In the genomic region with DNA sequence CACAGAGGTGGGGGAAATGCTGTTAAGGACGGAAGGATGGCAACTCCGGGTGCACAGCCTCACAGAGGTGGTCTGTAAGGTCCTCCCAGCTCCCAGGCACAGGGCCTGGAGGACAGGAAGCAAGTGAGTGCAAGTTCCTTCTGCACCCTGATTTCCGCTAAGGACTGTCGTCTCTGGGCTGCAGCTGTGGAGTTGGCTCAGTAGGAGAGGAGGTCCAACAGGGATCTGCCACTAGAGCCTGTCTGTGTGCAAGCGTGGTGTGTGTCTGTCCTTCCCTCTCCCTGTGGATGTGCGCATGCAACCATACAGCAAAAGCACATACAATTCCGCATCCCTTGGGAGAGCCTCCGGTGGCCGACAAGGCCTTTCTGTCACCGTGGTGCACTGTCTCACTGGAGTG, we compare ENCODE assay signal across 25 mouse cellular contexts. TPM values are rescaled to one million over a fixed set of nuclear protein-coding genes. Genes with fewer than 3 reads are reported as not detected.
DNase-seq lines count a peak whose midpoint lies in the region; ATAC-seq and TF ChIP-seq lines count a peak whose summit lies in the region.
"Had no signal": no experiment of that assay in that cellular context is flagged by ENCODE, and none has a peak within 500 bp of the region (broad histone marks: within the 10 kb centered on the region; RNA-seq: fewer than 3 reads in every experiment).

No protein-coding gene starts in this region.

- H3K9ac ChIP-seq in kidney, embryonic 15.5 days: 0 out of 2 replicates have a peak overlapping the region, but pooled peaks have one; percentile 1
- no peak overlapping the region for H3K9ac ChIP-seq in midbrain, postnatal 0 days (replicated peaks; ENCODE audit: low read length, poor library complexity, severe bottlenecking)
- H3K9ac ChIP-seq: forebrain, postnatal 0 days; hindbrain, embryonic 12.5 days; lung, embryonic 15.5 days had no signal

- H3K27ac ChIP-seq in gastrocnemius, adult 2 months: peak overlapping the region; percentile 78
- peak overlapping the region; percentile 82 for H3K27ac ChIP-seq in kidney, embryonic 15.5 days
- H3K27ac ChIP-seq in midbrain, postnatal 0 days (ENCODE audit: low read depth, low read length): no peak overlapping the region
- H3K27ac ChIP-seq: hindbrain, embryonic 12.5 days; lung, embryonic 15.5 days had no signal

- DNase-seq in gastrocnemius, adult 2 months: no peak
- DNase-seq in gastrocnemius, postnatal 14 days: no peak
- no peak for DNase-seq in kidney, adult 9 months
- DNase-seq in lung, postnatal 10 days: peak; percentile 34
- no peak for DNase-seq in lung, postnatal 25 days (ENCODE audit: low spot score)
- DNase-seq in midbrain, postnatal 0 days (ENCODE audit: low spot score): no peak
- DNase-seq in layer of hippocampus, adult 9-10 months (ENCODE audit: low spot score): no peak
- DNase-seq: adrenal gland, adult 8-10 months; cerebellum, adult 11 months; cerebellum, postnatal 25 days; embryo, embryonic 11 days; forebrain, postnatal 0 days; heart, postnatal 10 days; midbrain, embryonic 14.5 days; thymus, postnatal 14 days had no signal

- WGBS in kidney, embryonic 15.5 days: 83% methylated on average over 10 of the region's 10 CpGs
- WGBS in midbrain, postnatal 0 days: 90% methylated on average over 10 of the region's 10 CpGs

- no peaks in the 10 kb centered on the region for H3K27me3 ChIP-seq in kidney, embryonic 15.5 days
- H3K27me3 ChIP-seq in midbrain, postnatal 0 days (ENCODE audit: insufficient read depth, low read length): no peaks in the 10 kb centered on the region
- H3K27me3 ChIP-seq: hindbrain, embryonic 12.5 days; lung, embryonic 15.5 days; megakaryocyte, embryonic 14.5 days; Patski had no signal

- no peak overlapping the region; the same call in 1 of the 2 replicates for H3K4me2 ChIP-seq in kidney, embryonic 15.5 days
- H3K4me2 ChIP-seq in midbrain, postnatal 0 days (ENCODE audit: low read depth, low read length, poor library complexity, severe bottlenecking): no peak overlapping the region
- H3K4me2 ChIP-seq: hindbrain, embryonic 12.5 days; lung, embryonic 15.5 days had no signal

- H3K4me3 ChIP-seq in gastrocnemius, adult 2 months: no peak overlapping the region
- H3K4me3 ChIP-seq in kidney, embryonic 15.5 days (replicated peaks): no peak overlapping the region
- H3K4me3 ChIP-seq in midbrain, postnatal 0 days (ENCODE audit: low read depth, low read length): no peak overlapping the region
- H3K4me3 ChIP-seq: hindbrain, embryonic 12.5 days; lung, embryonic 15.5 days; megakaryocyte, embryonic 14.5 days; myocyte had no signal

- intact Hi-C loops in gastrocnemius, adult 2 months (cut with DNase I): no loop called here
- intact Hi-C loops in gastrocnemius, postnatal 14 days (cut with DNase I; ENCODE audit: low total_unique reads): no loop called here

- no peak for ATAC-seq in kidney, embryonic 15.5 days (replicated peaks; ENCODE audit: low FRiP score)
- no peak for ATAC-seq in midbrain, postnatal 0 days (ENCODE audit: low FRiP score)
- ATAC-seq: forebrain, postnatal 0 days; inflammation-experienced regulatory T-cells, adult 6 months had no signal

- TF ChIP-seq CTCF in gastrocnemius, adult 2 months (IDR thresholded peaks at IDR 0.05): no peak
- TF ChIP-seq CTCF in midbrain, postnatal 0 days (IDR thresholded peaks at IDR 0.05): no peak

- H3K36me3 ChIP-seq in kidney, embryonic 15.5 days: peaks cover 35% of the 10 kb centered on the region
- peaks cover 24% of the 10 kb centered on the region for H3K36me3 ChIP-seq in midbrain, postnatal 0 days (ENCODE audit: insufficient read depth, low read length)

- peaks cover 52% of the 10 kb centered on the region for H3K4me1 ChIP-seq in kidney, embryonic 15.5 days
- H3K4me1 ChIP-seq in midbrain, postnatal 0 days (ENCODE audit: insufficient read depth, low read length): no peaks in the 10 kb centered on the region

- H3K9me3 ChIP-seq in kidney, embryonic 15.5 days (replicated peaks): no peaks in the 10 kb centered on the region
- no peaks in the 10 kb centered on the region for H3K9me3 ChIP-seq in midbrain, postnatal 0 days (ENCODE audit: low read length)
- H3K9me3 ChIP-seq: hindbrain, embryonic 12.5 days; lung, embryonic 15.5 days; megakaryocyte, embryonic 14.5 days had no signal

RNA-seq across cellular contexts. Expression of a gene that starts 2.5 kb away (rescaled TPM):
- total RNA-seq in gastrocnemius, adult 2 months (2021): 10 to 100 TPM; 53.6 to 65.4 TPM
- 10 to 100 TPM; 74.0 to 90.1 TPM for total RNA-seq in gastrocnemius, postnatal 14 days (2021)
- polyA plus RNA-seq in kidney, embryonic 15.5 days (2015; fragmentation: Nextera tagmentation; extraction: Ambion mirVana): 5.0 and 5.3 TPM in 2 replicates
- total RNA-seq in midbrain, postnatal 0 days (2014; rRNA removed): 0.19 and 1.0 TPM in 2 replicates
- 1.0 and 2.0 TPM in 2 replicates for polyA plus RNA-seq in midbrain, postnatal 0 days (2015; fragmentation: Nextera tagmentation; extraction: Ambion mirVana)

RNA-seq across cellular contexts. Expression of a gene that starts 9.8 kb away (rescaled TPM):
- total RNA-seq in gastrocnemius, adult 2 months (2021): under 1 TPM; 0.11 to 0.13 TPM
- total RNA-seq in gastrocnemius, postnatal 14 days (2021): not detected
- polyA plus RNA-seq in kidney, embryonic 15.5 days (2015; fragmentation: Nextera tagmentation; extraction: Ambion mirVana): 0.93 and 1.6 TPM in 2 replicates
- not detected in 2 replicates for total RNA-seq in midbrain, postnatal 0 days (2014; rRNA removed)
- not detected in 2 replicates for polyA plus RNA-seq in midbrain, postnatal 0 days (2015; fragmentation: Nextera tagmentation; extraction: Ambion mirVana)
- total RNA-seq: forebrain, postnatal 0 days; layer of hippocampus, postnatal 14 days had no signal
- polyA plus RNA-seq: embryonic facial prominence, embryonic 14.5 days; inflammation-experienced regulatory T-cells, adult 6 months; limb, embryonic 11.5 days; midbrain, embryonic 14.5 days had no signal

RNA-seq across cellular contexts. Expression of a gene that starts 47.1 kb away (rescaled TPM):
- under 1 TPM; 0.10 to 0.25 TPM for total RNA-seq in gastrocnemius, adult 2 months (2021)
- under 1 TPM; 0.13 to 0.18 TPM for total RNA-seq in gastrocnemius, postnatal 14 days (2021)
- 2.6 and 5.0 TPM in 2 replicates for polyA plus RNA-seq in kidney, embryonic 15.5 days (2015; fragmentation: Nextera tagmentation; extraction: Ambion mirVana)
- total RNA-seq in midbrain, postnatal 0 days (2014; rRNA removed): 4.5 and 5.3 TPM in 2 replicates
- polyA plus RNA-seq in midbrain, postnatal 0 days (2015; fragmentation: Nextera tagmentation; extraction: Ambion mirVana): 5.6 and 6.1 TPM in 2 replicates
- polyA plus RNA-seq: inflammation-experienced regulatory T-cells, adult 6 months had no signal

RNA-seq across cellular contexts. Expression of a gene that starts 51.1 kb away (rescaled TPM):
- total RNA-seq in gastrocnemius, adult 2 months (2021): 10 to 100 TPM in 1 of 2 experiments, 1 to 10 TPM in 1; 6.2 to 12.6 TPM
- total RNA-seq in gastrocnemius, postnatal 14 days (2021): 1 to 10 TPM; 7.5 to 8.5 TPM
- polyA plus RNA-seq in kidney, embryonic 15.5 days (2015; fragmentation: Nextera tagmentation; extraction: Ambion mirVana): 25.8 and 26.3 TPM in 2 replicates
- total RNA-seq in midbrain, postnatal 0 days (2014; rRNA removed): 15.0 and 16.9 TPM in 2 replicates
- polyA plus RNA-seq in midbrain, postnatal 0 days (2015; fragmentation: Nextera tagmentation; extraction: Ambion mirVana): 14.3 and 14.5 TPM in 2 replicates

Comparison
In these comparisons a context has a peak if more than half of its experiments do, and no peak if none do; other contexts are left out.
1. RNA of a gene that starts 2.5 kb away (total RNA-seq): 74.0 to 90.1 TPM in gastrocnemius, postnatal 14 days and 53.6 to 65.4 TPM in gastrocnemius, adult 2 months; 0.19 to 1.0 TPM in midbrain, postnatal 0 days; every median in the first group is over 10 times any median in the second.